Mouse (Mus musculus): Measurements from ENCODE around the gene Zfp874b. TPM values are rescaled to one million over a fixed set of nuclear protein-coding genes. Genes with fewer than 3 reads are reported as not detected.

Zfp874b gene
- polyA plus RNA-seq (2017; shearing (Covaris generic)) = 16.6 TPM

DNA sequence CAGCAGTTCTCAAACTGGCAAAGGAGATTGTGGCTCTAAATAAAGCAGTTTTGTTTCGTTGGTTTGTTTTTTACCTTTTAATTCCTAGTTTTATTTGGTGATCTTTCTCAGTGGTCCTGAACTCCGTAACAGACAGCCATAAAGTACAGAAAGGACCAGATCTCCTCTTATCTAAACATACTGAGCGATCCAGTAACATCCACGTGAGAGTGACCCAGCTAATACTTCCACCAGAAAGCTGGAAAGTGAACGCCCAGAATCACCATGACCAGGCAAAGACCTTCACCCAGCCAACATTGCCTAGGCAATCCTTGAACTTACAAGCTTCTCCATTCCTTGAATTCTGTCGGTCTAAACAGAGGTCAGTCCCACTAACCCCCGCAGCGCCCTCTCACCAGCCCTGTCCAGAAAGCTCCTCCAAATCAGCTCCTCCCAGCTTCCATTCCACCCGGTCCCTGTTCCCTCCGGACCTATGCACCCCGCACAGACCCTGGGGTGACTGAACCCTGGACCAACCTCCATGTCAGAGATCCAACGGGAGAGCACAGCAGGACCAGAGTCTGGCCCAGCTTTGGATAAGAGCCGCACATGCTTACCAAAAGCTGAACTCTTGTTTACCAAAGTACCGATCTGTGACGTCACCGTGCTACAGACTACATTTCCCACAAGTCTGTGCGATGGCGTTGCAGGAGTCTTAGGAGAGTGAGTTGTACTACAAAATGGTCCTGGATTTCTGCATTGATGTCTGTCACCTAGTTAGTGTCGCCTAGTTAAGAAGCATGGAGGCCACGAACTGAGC, at the start of gene Zfp874b:
TSS of gene Zfp874b (minus strand) at position 634 of the 799 bp plus-strand sequence.

DNA sequence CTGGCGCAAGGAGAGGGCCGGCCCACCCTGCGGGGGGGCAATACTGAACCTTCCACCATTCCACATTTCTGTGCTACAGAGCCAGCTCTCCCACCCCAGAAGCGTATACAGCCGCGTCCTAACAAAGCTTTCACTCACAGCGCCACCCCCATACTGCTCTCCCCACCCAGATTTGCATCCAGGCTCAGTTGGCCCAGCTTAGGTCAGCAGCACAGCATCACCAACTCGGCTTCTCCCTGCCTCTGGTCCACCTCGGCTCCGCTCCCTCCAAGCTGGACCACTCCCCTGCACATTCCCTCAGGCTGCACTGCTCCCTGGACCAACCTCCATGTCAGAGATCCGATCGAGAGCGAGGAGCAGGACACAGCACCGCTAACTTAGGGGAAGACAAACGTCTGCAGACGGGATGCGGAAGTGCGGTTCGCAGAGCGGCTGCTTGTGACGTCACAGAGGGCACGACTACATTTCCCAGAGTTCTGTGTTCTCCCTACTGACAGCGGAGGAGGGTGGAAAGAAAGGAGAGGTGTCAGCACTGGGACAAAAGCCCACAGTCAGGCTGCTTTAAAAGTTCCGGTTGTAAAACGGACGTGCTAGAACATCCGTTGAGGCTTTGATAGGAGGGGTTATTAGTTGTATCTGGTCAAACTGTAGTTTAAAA, 41.8 kb upstream of the Zfp874b start, which contains the start of the genes Gm26965 and Zfp87:
TSS of gene Gm26965 (minus strand) at position 399 of the 658 bp plus-strand sequence.
TSS of gene Zfp87 (minus strand) at position 425 of the 658 bp plus-strand sequence.

GRCm38 (mm10) chr13:67500084-67500719, 16.1 kb upstream of the Zfp874b start, which contains the start of gene Zfp58:
TSS of gene Zfp58 (minus strand) at chr13:67500555.

GRCm38 (mm10) chr13:67451172-67452020, 32.7 kb downstream of the Zfp874b start, which contains the start of gene Zfp874a:
TSS of gene Zfp874a (minus strand) at chr13:67451624.

Other genes starting within 250 kb of the Zfp874b start
- 0.94 TPM for gene Zfp458, start 205.8 kb downstream of the Zfp874b start, polyA plus RNA-seq (2017; shearing (Covaris generic))
- gene Zfp457, start 177.8 kb downstream of the Zfp874b start, polyA plus RNA-seq (2017; shearing (Covaris generic)) = not detected
- gene Zfp595, start 151.7 kb downstream of the Zfp874b start, polyA plus RNA-seq (2017; shearing (Covaris generic)) = 4.7 TPM
- gene Gm28044, start 123.7 kb downstream of the Zfp874b start, polyA plus RNA-seq (2017; shearing (Covaris generic)) = 2.0 TPM
- gene Zfp953, start 123.7 kb downstream of the Zfp874b start, polyA plus RNA-seq (2017; shearing (Covaris generic)) = 1.6 TPM
- gene Gm28041, start 108.5 kb downstream of the Zfp874b start, polyA plus RNA-seq (2017; shearing (Covaris generic)) = 0.96 TPM
- gene Zfp456, start 108.4 kb downstream of the Zfp874b start, polyA plus RNA-seq (2017; shearing (Covaris generic)) = 4.8 TPM
- gene Zfp429, start 84.4 kb downstream of the Zfp874b start, polyA plus RNA-seq (2017; shearing (Covaris generic)) = 16.2 TPM
- 1.8 TPM for gene Zfp459, start 62.8 kb downstream of the Zfp874b start, polyA plus RNA-seq (2017; shearing (Covaris generic))
- 31.3 TPM for gene Zfp874a, start 32.6 kb downstream of the Zfp874b start, polyA plus RNA-seq (2017; shearing (Covaris generic))
- 12.5 TPM for gene Zfp58, start 16.3 kb upstream of the Zfp874b start, polyA plus RNA-seq (2017; shearing (Covaris generic))
- not detected for gene Gm26965, start 41.9 kb upstream of the Zfp874b start, polyA plus RNA-seq (2017; shearing (Covaris generic))
- gene Zfp87, start 41.9 kb upstream of the Zfp874b start, polyA plus RNA-seq (2017; shearing (Covaris generic)) = 31.4 TPM
- 12.4 TPM for gene Zfp748, start 69.6 kb upstream of the Zfp874b start, polyA plus RNA-seq (2017; shearing (Covaris generic))
- gene Zfp729b, start 125.4 kb upstream of the Zfp874b start, polyA plus RNA-seq (2017; shearing (Covaris generic)) = 4.4 TPM
- 2.1 TPM for gene Gm49345, start 153.5 kb upstream of the Zfp874b start, polyA plus RNA-seq (2017; shearing (Covaris generic))
- 2.8 TPM for gene Zfp729a, start 153.5 kb upstream of the Zfp874b start, polyA plus RNA-seq (2017; shearing (Covaris generic))
- gene Zfp738, start 202.8 kb upstream of the Zfp874b start, polyA plus RNA-seq (2017; shearing (Covaris generic)) = 9.4 TPM
- 2.8 TPM for gene Zfp65, start 244.9 kb upstream of the Zfp874b start, polyA plus RNA-seq (2017; shearing (Covaris generic))